Mouse (Mus musculus) cortical plate, adult 2 months (tissue): ENCODE measurements around the gene B3galnt1.

Experiments
- CTCF ChIP-seq: fragments of 200-500 bp; IDR thresholded peaks from 2 replicates; pipeline ENCODE4 v1.5.1; 2011; ENCODE audit warnings: mild to moderate bottlenecking, control low read depth, low read length; ENCODE audit not compliant: insufficient read depth; ENCODE audit errors: extremely low read depth
- POLR2A ChIP-seq: fragments of 200-500 bp; IDR thresholded peaks from 2 replicates; pipeline ENCODE4 v1.6.1; 2011; ENCODE audit warnings: mild to moderate bottlenecking, low read length, control low read depth; ENCODE audit not compliant: insufficient read depth; ENCODE audit errors: extremely low read depth

- TF ChIP-seq POLR2A (no peak), CTCF (no peak)
Measured at GRCm38 (mm10) chr3:69543730-69544129, 55.0 kb downstream of the B3galnt1 start.
